Mouse (Mus musculus): ENCODE data around the gene Pitpnm2.

DNA sequence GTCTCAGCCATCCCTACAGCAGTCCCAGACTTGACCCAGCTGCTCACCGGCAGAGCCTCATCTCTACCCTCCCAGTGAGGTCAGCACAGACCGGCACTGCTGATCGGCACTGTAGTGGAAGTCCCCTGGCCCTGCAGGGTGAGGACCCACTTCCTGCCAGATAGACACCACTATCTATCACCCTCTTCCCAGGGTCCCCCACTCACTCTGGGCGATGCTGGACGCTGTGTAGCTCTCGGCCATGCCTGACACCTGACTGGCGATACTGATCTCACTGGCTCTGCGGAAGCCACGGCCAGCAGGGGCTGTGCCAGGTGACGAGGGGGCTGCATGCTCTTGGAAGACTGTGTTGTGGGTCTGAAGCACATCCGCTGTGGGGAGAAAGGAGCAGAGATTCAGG is 124.5 kb downstream of the Pitpnm2 start:
- no peak for TF ChIP-seq CTCF (IDR thresholded peaks at IDR 0.05; ENCODE audit: low read depth)
- no peak for TF ChIP-seq EP300 (IDR thresholded peaks at IDR 0.05; ENCODE audit: low read depth)

Data from liver, embryonic 14.5 days (tissue).